Mouse (Mus musculus): ENCODE measurements at regions not wholly inside any gene's neighbourhood (a gene's known extent, or its start where the extent isn't known, plus 50 kb on each side); places are given as distances from the start of the nearest gene placed in this dataset.

GRCm38 (mm10) chr1:165036631-165037030 lies 101.3 kb upstream of the Xcl1 start:
- no peak overlapping the region for H3K4me2 ChIP-seq
- H3K27me3 ChIP-seq (ENCODE audit: control insufficient read depth, insufficient read depth, low read length) = no peaks in the 10 kb centered on the region
- H3K4me3 ChIP-seq (ENCODE audit: low read depth, low read length) = no peak overlapping the region
- H3K9me3 ChIP-seq (replicated peaks; ENCODE audit: control insufficient read depth, low read length) = no peaks in the 10 kb centered on the region
- WGBS (ENCODE audit: insufficient replicate concordance) = 61% methylated on average over 3 of the region's 3 CpGs
- H3K36me3 ChIP-seq (ENCODE audit: control insufficient read depth, insufficient read depth, low read length) = no peaks in the 10 kb centered on the region
- H3K9ac ChIP-seq (ENCODE audit: low read depth, low read length) = no peak overlapping the region
- H3K4me1 ChIP-seq (ENCODE audit: control insufficient read depth, insufficient read depth, low read length) = peaks cover 13% of the 10 kb centered on the region
- no peak for ATAC-seq (replicated peaks; ENCODE audit: insufficient number of reproducible peaks, low FRiP score, low TSS enrichment)
- H3K27ac ChIP-seq (ENCODE audit: low read depth, low read length) = no peak overlapping the region

- Histone ChIP-seq H3K36me3 (ENCODE audit: control insufficient read depth, insufficient read depth, low read length) (no peaks in the 10 kb centered on the region), H3K27me3 (ENCODE audit: control insufficient read depth, insufficient read depth, low read length) (no peaks in the 10 kb centered on the region), H3K4me3 (ENCODE audit: low read depth, low read length) (no peak overlapping the region), H3K4me2 (no peak overlapping the region), H3K27ac (ENCODE audit: low read depth, low read length) (no peak overlapping the region), H3K4me1 (ENCODE audit: control insufficient read depth, insufficient read depth, low read length) (peaks cover 13% of the 10 kb centered on the region), H3K9me3 (replicated peaks; ENCODE audit: control insufficient read depth, low read length) (no peaks in the 10 kb centered on the region), H3K9ac (ENCODE audit: low read depth, low read length) (no peak overlapping the region)
- no peak for ATAC-seq (replicated peaks; ENCODE audit: insufficient number of reproducible peaks, low FRiP score, low TSS enrichment)
- WGBS (ENCODE audit: insufficient replicate concordance) = 79% methylated on average over 1 of the region's 1 CpGs
Observed at GRCm38 (mm10) chr1:165035618-165036017, 100.3 kb upstream of the Xcl1 start.

- Histone ChIP-seq H3K27ac (ENCODE audit: low read depth, low read length) (peak overlapping the region; percentile 10; the same call in 1 of the 2 replicates), H3K4me2 (no peak overlapping the region)
Observed at GRCm38 (mm10) chr1:165020960-165021563, 85.7 kb upstream of the Xcl1 start.

GRCm38 (mm10) chr1:165018692-165019309 lies 83.5 kb upstream of the Xcl1 start:
- peak overlapping the region; percentile 64 for H3K4me2 ChIP-seq
- no peaks in the 10 kb centered on the region for H3K27me3 ChIP-seq (ENCODE audit: control insufficient read depth, insufficient read depth, low read length)
- H3K9ac ChIP-seq (ENCODE audit: low read depth, low read length) = peak overlapping the region; percentile 59
- peak overlapping the region; percentile 23 for H3K4me3 ChIP-seq (ENCODE audit: low read depth, low read length)
- no peaks in the 10 kb centered on the region for H3K9me3 ChIP-seq (replicated peaks; ENCODE audit: control insufficient read depth, low read length)
- ATAC-seq (replicated peaks; ENCODE audit: insufficient number of reproducible peaks, low FRiP score, low TSS enrichment) = peak; percentile 42; the same call in 1 of the 2 replicates
- 12% methylated on average over 16 of the region's 16 CpGs for WGBS (ENCODE audit: insufficient replicate concordance)
- peaks cover 10% of the 10 kb centered on the region for H3K4me1 ChIP-seq (ENCODE audit: control insufficient read depth, insufficient read depth, low read length)
- H3K27ac ChIP-seq (ENCODE audit: low read depth, low read length) = peak overlapping the region; percentile 37
- no peaks in the 10 kb centered on the region for H3K36me3 ChIP-seq (ENCODE audit: control insufficient read depth, insufficient read depth, low read length)

More at GRCm38 (mm10) chr1:165020960-165021563, 85.7 kb upstream of the Xcl1 start:
- no peaks in the 10 kb centered on the region for H3K36me3 ChIP-seq (ENCODE audit: control insufficient read depth, insufficient read depth, low read length)
- H3K4me1 ChIP-seq (ENCODE audit: control insufficient read depth, insufficient read depth, low read length) = peaks cover 8% of the 10 kb centered on the region
- no peak overlapping the region for H3K9ac ChIP-seq (ENCODE audit: low read depth, low read length)
- H3K27me3 ChIP-seq (ENCODE audit: control insufficient read depth, insufficient read depth, low read length) = no peaks in the 10 kb centered on the region
- no peak for ATAC-seq (replicated peaks; ENCODE audit: insufficient number of reproducible peaks, low FRiP score, low TSS enrichment)
- H3K4me3 ChIP-seq (ENCODE audit: low read depth, low read length) = no peak overlapping the region
- 55% methylated on average over 10 of the region's 10 CpGs for WGBS (ENCODE audit: insufficient replicate concordance)
- no peaks in the 10 kb centered on the region for H3K9me3 ChIP-seq (replicated peaks; ENCODE audit: control insufficient read depth, low read length)

- H3K9ac ChIP-seq (ENCODE audit: low read depth, low read length) = no peak overlapping the region
- H3K36me3 ChIP-seq (ENCODE audit: control insufficient read depth, insufficient read depth, low read length) = no peaks in the 10 kb centered on the region
- no peak overlapping the region for H3K27ac ChIP-seq (ENCODE audit: low read depth, low read length)
- H3K4me3 ChIP-seq (ENCODE audit: low read depth, low read length) = no peak overlapping the region
- WGBS (ENCODE audit: insufficient replicate concordance) = 87% methylated on average over 4 of the region's 4 CpGs
- H3K4me2 ChIP-seq = peak overlapping the region; percentile 64; the same call in 1 of the 2 replicates
- H3K9me3 ChIP-seq (replicated peaks; ENCODE audit: control insufficient read depth, low read length) = no peaks in the 10 kb centered on the region
- peaks cover 13% of the 10 kb centered on the region for H3K4me1 ChIP-seq (ENCODE audit: control insufficient read depth, insufficient read depth, low read length)
- no peaks in the 10 kb centered on the region for H3K27me3 ChIP-seq (ENCODE audit: control insufficient read depth, insufficient read depth, low read length)
- ATAC-seq (replicated peaks; ENCODE audit: insufficient number of reproducible peaks, low FRiP score, low TSS enrichment) = no peak
Observed at GRCm38 (mm10) chr1:165018236-165018635, 82.9 kb upstream of the Xcl1 start.

- Histone ChIP-seq H3K4me3 (ENCODE audit: low read depth, low read length) (no peak overlapping the region), H3K27ac (ENCODE audit: low read depth, low read length) (no peak overlapping the region), H3K4me1 (ENCODE audit: control insufficient read depth, insufficient read depth, low read length) (peaks cover 14% of the 10 kb centered on the region), H3K9ac (ENCODE audit: low read depth, low read length) (no peak overlapping the region), H3K27me3 (ENCODE audit: control insufficient read depth, insufficient read depth, low read length) (no peaks in the 10 kb centered on the region), H3K9me3 (replicated peaks; ENCODE audit: control insufficient read depth, low read length) (no peaks in the 10 kb centered on the region), H3K36me3 (ENCODE audit: control insufficient read depth, insufficient read depth, low read length) (no peaks in the 10 kb centered on the region), H3K4me2 (no peak overlapping the region)
- no peak for ATAC-seq (replicated peaks; ENCODE audit: insufficient number of reproducible peaks, low FRiP score, low TSS enrichment)
- 86% methylated on average over 6 of the region's 6 CpGs for WGBS (ENCODE audit: insufficient replicate concordance)
Observed at GRCm38 (mm10) chr1:165017793-165018192, 82.5 kb upstream of the Xcl1 start.

- Histone ChIP-seq H3K4me2 (no peak overlapping the region), H3K4me3 (ENCODE audit: low read depth, low read length) (no peak overlapping the region), H3K4me1 (ENCODE audit: control insufficient read depth, insufficient read depth, low read length) (peaks cover 9% of the 10 kb centered on the region), H3K9me3 (replicated peaks; ENCODE audit: control insufficient read depth, low read length) (no peaks in the 10 kb centered on the region), H3K9ac (ENCODE audit: low read depth, low read length) (no peak overlapping the region), H3K36me3 (ENCODE audit: control insufficient read depth, insufficient read depth, low read length) (no peaks in the 10 kb centered on the region), H3K27me3 (ENCODE audit: control insufficient read depth, insufficient read depth, low read length) (no peaks in the 10 kb centered on the region), H3K27ac (ENCODE audit: low read depth, low read length) (no peak overlapping the region)
- WGBS (ENCODE audit: insufficient replicate concordance) = 76% methylated on average over 1 of the region's 1 CpGs
- no peak for ATAC-seq (replicated peaks; ENCODE audit: insufficient number of reproducible peaks, low FRiP score, low TSS enrichment)
Observed at GRCm38 (mm10) chr1:165014328-165014727, 79.0 kb upstream of the Xcl1 start.

GRCm38 (mm10) chr1:165013428-165013827 lies 78.1 kb upstream of the Xcl1 start:
- 61% methylated on average over 2 of the region's 2 CpGs for WGBS (ENCODE audit: insufficient replicate concordance)
- Histone ChIP-seq H3K27ac (ENCODE audit: low read depth, low read length) (no peak overlapping the region), H3K9me3 (replicated peaks; ENCODE audit: control insufficient read depth, low read length) (no peaks in the 10 kb centered on the region), H3K36me3 (ENCODE audit: control insufficient read depth, insufficient read depth, low read length) (no peaks in the 10 kb centered on the region), H3K9ac (ENCODE audit: low read depth, low read length) (no peak overlapping the region), H3K4me2 (no peak overlapping the region), H3K27me3 (ENCODE audit: control insufficient read depth, insufficient read depth, low read length) (no peaks in the 10 kb centered on the region), H3K4me3 (ENCODE audit: low read depth, low read length) (no peak overlapping the region), H3K4me1 (ENCODE audit: control insufficient read depth, insufficient read depth, low read length) (peaks cover 9% of the 10 kb centered on the region)
- no peak for ATAC-seq (replicated peaks; ENCODE audit: insufficient number of reproducible peaks, low FRiP score, low TSS enrichment)

GRCm38 (mm10) chr1:165012376-165012775 lies 77.0 kb upstream of the Xcl1 start:
- Histone ChIP-seq H3K27ac (ENCODE audit: low read depth, low read length) (0 out of 2 replicates have a peak overlapping the region, but pooled peaks have one; percentile 22), H3K9ac (ENCODE audit: low read depth, low read length) (no peak overlapping the region), H3K4me1 (ENCODE audit: control insufficient read depth, insufficient read depth, low read length) (peaks cover 9% of the 10 kb centered on the region), H3K4me2 (no peak overlapping the region), H3K27me3 (ENCODE audit: control insufficient read depth, insufficient read depth, low read length) (no peaks in the 10 kb centered on the region), H3K36me3 (ENCODE audit: control insufficient read depth, insufficient read depth, low read length) (no peaks in the 10 kb centered on the region), H3K4me3 (ENCODE audit: low read depth, low read length) (no peak overlapping the region), H3K9me3 (replicated peaks; ENCODE audit: control insufficient read depth, low read length) (no peaks in the 10 kb centered on the region)
- 11% methylated on average over 3 of the region's 3 CpGs for WGBS (ENCODE audit: insufficient replicate concordance)
- ATAC-seq (replicated peaks; ENCODE audit: insufficient number of reproducible peaks, low FRiP score, low TSS enrichment) = peak; percentile 65
